ENCODE assay signal across 23 mouse cellular contexts in the genomic region with DNA sequence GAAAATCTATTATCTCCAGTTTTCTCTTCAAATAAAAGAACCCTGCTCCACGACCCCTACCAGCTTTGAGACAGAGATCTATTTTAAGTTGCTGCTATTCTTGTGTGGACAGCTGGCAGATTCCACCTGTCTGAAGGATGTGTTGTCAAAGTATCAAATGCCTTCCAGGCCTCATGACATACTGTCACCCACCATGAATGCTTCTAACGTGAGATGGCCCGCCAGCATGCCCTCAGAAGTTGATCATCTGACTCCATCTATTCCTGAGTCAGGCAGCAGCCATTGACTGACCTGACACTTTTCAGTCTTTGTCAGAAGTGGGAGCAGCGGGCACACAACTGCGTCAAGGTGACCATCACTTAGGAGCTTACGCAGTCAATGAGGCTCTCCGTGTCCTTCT. TPM values are rescaled to one million over a fixed set of nuclear protein-coding genes. Genes with fewer than 3 reads are reported as not detected.
DNase-seq lines count a peak whose midpoint lies in the region; ATAC-seq and TF ChIP-seq lines count a peak whose summit lies in the region.
"Had no signal": no experiment of that assay in that cellular context is flagged by ENCODE, and none has a peak within 500 bp of the region (broad histone marks: within the 10 kb centered on the region; RNA-seq: fewer than 3 reads in every experiment).

No protein-coding gene starts in this region.

- TF ChIP-seq EP300 in heart, adult 2 months (IDR thresholded peaks at IDR 0.05; ENCODE audit: insufficient read depth, low read depth, low read length), result 0 out of 2 replicates have a peak, but pooled peaks have one; percentile 51
- no peak for TF ChIP-seq EP300 in heart, postnatal 0 days (IDR thresholded peaks at IDR 0.05; ENCODE audit: low read depth)

- intact Hi-C loops in gastrocnemius, adult 2 months (cut with DNase I), result no loop called here
- intact Hi-C loops in heart, adult 2 months (cut with DNase I), result no loop called here
- intact Hi-C loops in heart, postnatal 36 days (cut with DNase I), result no loop called here

- H3K9ac ChIP-seq in heart, adult 2 months (ENCODE audit: low read depth, low read length), result no peak overlapping the region
- no peak overlapping the region for H3K9ac ChIP-seq in heart, embryonic 13.5 days
- H3K9ac ChIP-seq in heart, postnatal 0 days (replicated peaks; ENCODE audit: low read depth, low read length), result no peak overlapping the region
- H3K9ac ChIP-seq: embryonic facial prominence, embryonic 12.5 days; forebrain, embryonic 15.5 days; hindbrain, embryonic 12.5 days had no signal

- peak overlapping the region; percentile 93 for H3K27ac ChIP-seq in gastrocnemius, adult 2 months
- H3K27ac ChIP-seq in heart, adult 2 months, result peak overlapping the region; percentile 66
- peak overlapping the region; percentile 41 for H3K27ac ChIP-seq in heart, embryonic 13.5 days (replicated peaks)
- peak overlapping the region; percentile 31; the same call in 1 of the 2 replicates for H3K27ac ChIP-seq in heart, postnatal 0 days (ENCODE audit: low read depth)
- H3K27ac ChIP-seq: embryonic facial prominence, embryonic 12.5 days; forebrain, embryonic 15.5 days; hindbrain, embryonic 12.5 days; kidney, postnatal 0 days had no signal

- H3K27me3 ChIP-seq in heart, adult 2 months (ENCODE audit: control insufficient read depth, insufficient read depth, low read length), result no peaks in the 10 kb centered on the region
- no peaks in the 10 kb centered on the region for H3K27me3 ChIP-seq in heart, embryonic 13.5 days (replicated peaks)
- H3K27me3 ChIP-seq in heart, postnatal 0 days (ENCODE audit: control insufficient read depth, insufficient read depth, low read length), result no peaks in the 10 kb centered on the region
- H3K27me3 ChIP-seq: CH12.LX; embryonic facial prominence, embryonic 12.5 days; forebrain, embryonic 15.5 days; hindbrain, embryonic 12.5 days; Patski had no signal

- no peak for TF ChIP-seq CTCF in gastrocnemius, adult 2 months (IDR thresholded peaks at IDR 0.05)
- TF ChIP-seq CTCF in heart, adult 2 months (IDR thresholded peaks at IDR 0.05), result no peak
- TF ChIP-seq CTCF in heart, postnatal 0 days (IDR thresholded peaks at IDR 0.05; ENCODE audit: low read depth), result no peak

- peak; percentile 79 for DNase-seq in gastrocnemius, adult 2 months
- DNase-seq in gastrocnemius, postnatal 10 days, result no peak
- peak in 1 of 2 experiments; percentile 37 for DNase-seq in heart, adult 2 months
- no peak for DNase-seq in heart, postnatal 36 days
- DNase-seq in heart, postnatal 4 days, result no peak
- no peak for DNase-seq in heart, postnatal 0 days (ENCODE audit: low spot score)
- no peak for DNase-seq in frontal cortex, postnatal 10 days (ENCODE audit: low spot score in 2 of 2)
- DNase-seq: adrenal gland, postnatal 14 days; cerebellum, adult 11-12 months; cerebellum, adult 9-10 months; cerebellum, postnatal 25 days; kidney, adult 8-10 months had no signal

- no peak overlapping the region for H3K4me3 ChIP-seq in gastrocnemius, adult 2 months
- H3K4me3 ChIP-seq in heart, adult 2 months, result no peak overlapping the region
- no peak overlapping the region for H3K4me3 ChIP-seq in heart, embryonic 13.5 days
- H3K4me3 ChIP-seq in heart, postnatal 0 days (ENCODE audit: low read depth, low read length), result no peak overlapping the region
- H3K4me3 ChIP-seq: embryonic facial prominence, embryonic 12.5 days; forebrain, embryonic 15.5 days; hindbrain, embryonic 12.5 days had no signal

- no peak for TF ChIP-seq POLR2A in heart, adult 2 months (IDR thresholded peaks at IDR 0.05; ENCODE audit: insufficient read depth, low read depth, low read length)

- WGBS in heart, adult 2 months, result 64% methylated on average over 7 of the region's 7 CpGs
- WGBS in heart, embryonic 13.5 days, result 52% methylated on average over 7 of the region's 7 CpGs
- 56% methylated on average over 7 of the region's 7 CpGs for WGBS in heart, postnatal 0 days

- no peak overlapping the region for H3K4me2 ChIP-seq in heart, embryonic 13.5 days
- H3K4me2 ChIP-seq in heart, postnatal 0 days (ENCODE audit: low read depth, low read length), result no peak overlapping the region
- H3K4me2 ChIP-seq: embryonic facial prominence, embryonic 12.5 days; forebrain, embryonic 15.5 days; hindbrain, embryonic 12.5 days had no signal

- peaks cover 4% of the 10 kb centered on the region for H3K36me3 ChIP-seq in heart, adult 2 months (ENCODE audit: control insufficient read depth, insufficient read depth, low read length)
- H3K36me3 ChIP-seq in heart, embryonic 13.5 days, result no peaks in the 10 kb centered on the region
- H3K36me3 ChIP-seq in heart, postnatal 0 days (replicated peaks; ENCODE audit: control insufficient read depth, insufficient read depth, low read length), result peaks cover 7% of the 10 kb centered on the region; the same call in 1 of the 2 replicates
- H3K36me3 ChIP-seq: embryonic facial prominence, embryonic 12.5 days; forebrain, embryonic 15.5 days; hindbrain, embryonic 12.5 days had no signal

- H3K4me1 ChIP-seq in heart, adult 2 months (ENCODE audit: control insufficient read depth, insufficient read depth, low read length), result peaks cover 6% of the 10 kb centered on the region; the same call in 1 of the 2 replicates
- H3K4me1 ChIP-seq in heart, embryonic 13.5 days, result peaks cover 76% of the 10 kb centered on the region
- peaks cover 43% of the 10 kb centered on the region for H3K4me1 ChIP-seq in heart, postnatal 0 days (ENCODE audit: control insufficient read depth, insufficient read depth)
- H3K4me1 ChIP-seq: hindbrain, embryonic 12.5 days had no signal

- H3K79me2 ChIP-seq in heart, adult 2 months (replicated peaks; ENCODE audit: control insufficient read depth, insufficient read depth, low read length), result peaks cover 3% of the 10 kb centered on the region; the same call in 1 of the 2 replicates

- H3K9me3 ChIP-seq in heart, embryonic 13.5 days, result no peaks in the 10 kb centered on the region
- no peaks in the 10 kb centered on the region for H3K9me3 ChIP-seq in heart, postnatal 0 days (replicated peaks; ENCODE audit: control insufficient read depth, low read length)
- H3K9me3 ChIP-seq: embryonic facial prominence, embryonic 12.5 days; forebrain, embryonic 15.5 days; hindbrain, embryonic 12.5 days had no signal

- ATAC-seq in heart, embryonic 13.5 days (ENCODE audit: extremely low read depth, insufficient number of reproducible peaks, low FRiP score, low TSS enrichment), result no peak
- peak; percentile 16; the same call in 1 of the 2 replicates for ATAC-seq in heart, postnatal 0 days (ENCODE audit: insufficient read depth, low read depth)
- ATAC-seq: activated CD4-positive, CD25-positive, alpha-beta regulatory T cell, adult 4 months; forebrain, embryonic 15.5 days; hindbrain, embryonic 16.5 days; inflammation-experienced regulatory T-cells, adult 6 months; intestine, postnatal 0 days; Patski had no signal

RNA-seq across cellular contexts. Expression of gene Pdzrn3, which starts 37.6 kb away (rescaled TPM):
- 100 to 1,000 TPM in 1 of 2 experiments, 10 to 100 TPM in 1; 96.6 to 104 TPM for total RNA-seq in gastrocnemius, adult 2 months (2021)
- total RNA-seq in gastrocnemius, postnatal 10 days (2021), result 10 to 100 TPM; 41.0 to 44.1 TPM
- total RNA-seq in heart, adult 2 months (2021), result 10 to 100 TPM; 28.7 to 32.2 TPM
- 19.3 and 21.8 TPM in 2 replicates for polyA plus RNA-seq in heart, adult 2 months (2012; rRNA removed)
- 10 to 100 TPM; 28.6 to 40.4 TPM for total RNA-seq in heart, postnatal 36 days (2021)
- polyA plus RNA-seq in heart, embryonic 13.5 days (2015; fragmentation: Nextera tagmentation; extraction: Ambion mirVana), result 9.7 and 9.8 TPM in 2 replicates
- 10 to 100 TPM; 62.6 to 68.3 TPM for total RNA-seq in heart, postnatal 4 days (2021)
- 116 and 128 TPM in 2 replicates for total RNA-seq in heart, postnatal 0 days (2014; rRNA removed; ENCODE audit: low replicate concordance)
- 7.6 and 12.2 TPM in 2 replicates for polyA plus RNA-seq in heart, postnatal 0 days (2015; fragmentation: Nextera tagmentation; extraction: Ambion mirVana)
- total RNA-seq: CH12.LX had no signal
- polyA plus RNA-seq: activated CD4-positive, CD25-positive, alpha-beta regulatory T cell, adult 4 months; inflammation-experienced regulatory T-cells, adult 6 months had no signal

Comparison
In these comparisons a context has a peak if more than half of its experiments do, and no peak if none do; other contexts are left out.
1. H3K27ac ChIP-seq: peak in every context shown above with its lines; median percentile 93 in gastrocnemius, adult 2 months; 66 in heart, adult 2 months; 41 in heart, embryonic 13.5 days; 31 in heart, postnatal 0 days.